Mouse (Mus musculus) liver, adult 2 months (tissue): ENCODE data around the gene Ajuba. TPM values are rescaled to one million over a fixed set of nuclear protein-coding genes. Genes with fewer than 3 reads are reported as not detected.

Experiments
- DNase-seq: peaks from one replicate; pipeline ENCODE4 v3.0.0-alpha.2; 2011; ENCODE audit warnings: low read depth, low spot score; ENCODE audit errors: extremely low read depth
- H3K27ac ChIP-seq: fragments of 200-500 bp; replicated peaks from 2 replicates; pipeline ENCODE4 v1.5.1; 2012; ENCODE audit warnings: low read depth, mild to moderate bottlenecking, control low read depth, inconsistent platforms, low read length; ENCODE audit not compliant: insufficient read depth
- H3K27me3 ChIP-seq: fragments of 200-500 bp; 2 replicates; pipeline ENCODE4 v1.6.1; 2012; ENCODE audit warnings: mild to moderate bottlenecking, moderate library complexity, low read length, inconsistent platforms; ENCODE audit not compliant: control insufficient read depth, insufficient read depth
- H3K36me3 ChIP-seq: fragments of 200-500 bp; 2 replicates; pipeline ENCODE4 v1.6.1; 2012; ENCODE audit warnings: low read length, inconsistent platforms; ENCODE audit not compliant: control insufficient read depth, insufficient read depth
- H3K4me1 ChIP-seq: fragments of 200-500 bp; 2 replicates; pipeline ENCODE4 v1.6.1; 2011; ENCODE audit warnings: low read length; ENCODE audit not compliant: control insufficient read depth, insufficient read depth
- H3K4me3 ChIP-seq: fragments of 200-500 bp; 2 replicates; pipeline ENCODE4 v1.5.1; 2011; ENCODE audit warnings: low read depth, mild to moderate bottlenecking, control low read depth, low read length, moderate library complexity; ENCODE audit not compliant: insufficient read depth
- H3K79me2 ChIP-seq: fragments of 200-500 bp; 2 replicates; pipeline ENCODE4 v1.6.1; 2012; ENCODE audit warnings: inconsistent platforms, mild to moderate bottlenecking, low read length, moderate library complexity; ENCODE audit not compliant: control insufficient read depth, insufficient read depth
- H3K9ac ChIP-seq: fragments of 200-500 bp; 2 replicates; pipeline ENCODE4 v1.6.1; 2012; ENCODE audit warnings: low read depth, mild to moderate bottlenecking, control low read depth, inconsistent platforms, low read length
- CTCF ChIP-seq: fragments of 200-500 bp; IDR thresholded peaks from 2 replicates; pipeline ENCODE4 v1.5.1; 2011; ENCODE audit warnings: low read depth, low read length, control low read depth
- POLR2A ChIP-seq: fragments of 200-500 bp; IDR thresholded peaks from 2 replicates; pipeline ENCODE4 v1.6.1; 2011; ENCODE audit warnings: low read length, control low read depth; ENCODE audit not compliant: insufficient read depth; ENCODE audit errors: extremely low read depth
- WGBS: fragments of 180-500 bp; shearing (Covaris S2); methylation state at CpG from one replicate; pipeline ENCODE4 v1.1.7; 2018; 5-methylcytosine and 5-hydroxymethylcytosine counted together
- polyA plus RNA-seq: library from polyadenylated mRNA; depleted of rRNA; stranded (reverse); fragments of >200 nt; gene quantifications from 2 replicates; pipeline ENCODE4 v1.2.3, GENCODE M21; 2012
- total RNA-seq: library from RNA; depleted of rRNA; stranded (reverse); fragments of >200 nt; gene quantifications from 2 replicates; pipeline ENCODE4 v1.2.3, GENCODE M21; 2014

Ajuba gene
- total and polyA plus RNA-seq, 2 experiments: 3.8 to 12.2 TPM

- 35% methylated on average over 8 of the region's 8 CpGs for WGBS
- Histone ChIP-seq H3K4me1 (peaks cover 23% of the 10 kb centered on the region), H3K4me3 (no peak overlapping the region), H3K9ac (no peak overlapping the region), H3K36me3 (no peaks in the 10 kb centered on the region), H3K27ac (no peak overlapping the region), H3K27me3 (no peaks in the 10 kb centered on the region), H3K79me2 (peaks cover 20% of the 10 kb centered on the region)
- TF ChIP-seq POLR2A: no peak
- TF ChIP-seq CTCF: no peak
- no peak for DNase-seq
Observed at GRCm38 (mm10) chr14:54575031-54575430, 2.3 kb downstream of the Ajuba start.

- no peak overlapping the region for H3K9ac ChIP-seq
- peaks cover 20% of the 10 kb centered on the region for H3K79me2 ChIP-seq
- TF ChIP-seq CTCF (no peak), POLR2A (no peak)
- 69% methylated on average over 4 of the region's 4 CpGs for WGBS
- peaks cover 15% of the 10 kb centered on the region for H3K4me1 ChIP-seq
- no peak overlapping the region for H3K27ac ChIP-seq
- no peaks in the 10 kb centered on the region for H3K36me3 ChIP-seq
- H3K4me3 ChIP-seq: no peak overlapping the region
- H3K27me3 ChIP-seq: no peaks in the 10 kb centered on the region
- DNase-seq: no peak
Observed at GRCm38 (mm10) chr14:54574253-54574652, 3.1 kb downstream of the Ajuba start.

- Histone ChIP-seq H3K27me3 (no peaks in the 10 kb centered on the region), H3K27ac (no peak overlapping the region), H3K4me3 (no peak overlapping the region; the same call in 1 of the 2 replicates), H3K9ac (no peak overlapping the region), H3K4me1 (peaks cover 8% of the 10 kb centered on the region; the same call in 1 of the 2 replicates), H3K79me2 (peaks cover 20% of the 10 kb centered on the region), H3K36me3 (peaks cover 5% of the 10 kb centered on the region)
- WGBS: 67% methylated on average over 14 of the region's 14 CpGs
- TF ChIP-seq POLR2A (no peak), CTCF (no peak)
- DNase-seq: no peak
Observed at GRCm38 (mm10) chr14:54572790-54573736, 4.3 kb downstream of the Ajuba start.

GRCm38 (mm10) chr14:54572122-54572521 lies 5.2 kb downstream of the Ajuba start:
- DNase-seq: no peak
- Histone ChIP-seq H3K36me3 (peaks cover 10% of the 10 kb centered on the region), H3K27me3 (no peaks in the 10 kb centered on the region), H3K27ac (no peak overlapping the region), H3K9ac (no peak overlapping the region), H3K4me1 (peaks cover 6% of the 10 kb centered on the region; the same call in 1 of the 2 replicates), H3K79me2 (peaks cover 20% of the 10 kb centered on the region), H3K4me3 (no peak overlapping the region)
- 72% methylated on average over 4 of the region's 4 CpGs for WGBS
- TF ChIP-seq CTCF (no peak), POLR2A (no peak)

GRCm38 (mm10) chr14:54569451-54570392 lies 7.6 kb downstream of the Ajuba start:
- Histone ChIP-seq H3K27me3 (no peaks in the 10 kb centered on the region), H3K4me1 (no peaks in the 10 kb centered on the region), H3K9ac (no peak overlapping the region), H3K4me3 (no peak overlapping the region), H3K27ac (no peak overlapping the region), H3K79me2 (0 out of 2 replicates have a peak, but pooled peaks cover 4% of the 10 kb centered on the region), H3K36me3 (peaks cover 10% of the 10 kb centered on the region)
- TF ChIP-seq POLR2A (no peak), CTCF (no peak)
- WGBS: 68% methylated on average over 17 of the region's 17 CpGs
- DNase-seq: no peak
